Mouse (Mus musculus): ENCODE measurements at regions not wholly inside any gene's neighbourhood (a gene's known extent, or its start where the extent isn't known, plus 50 kb on each side); places are given as distances from the start of the nearest gene placed in this dataset.
"Not testable (repeated sequence)": the region's sequence is repeated elsewhere in the genome, so short reads cannot be mapped to it uniquely, and the experiment has no call there.

DNA sequence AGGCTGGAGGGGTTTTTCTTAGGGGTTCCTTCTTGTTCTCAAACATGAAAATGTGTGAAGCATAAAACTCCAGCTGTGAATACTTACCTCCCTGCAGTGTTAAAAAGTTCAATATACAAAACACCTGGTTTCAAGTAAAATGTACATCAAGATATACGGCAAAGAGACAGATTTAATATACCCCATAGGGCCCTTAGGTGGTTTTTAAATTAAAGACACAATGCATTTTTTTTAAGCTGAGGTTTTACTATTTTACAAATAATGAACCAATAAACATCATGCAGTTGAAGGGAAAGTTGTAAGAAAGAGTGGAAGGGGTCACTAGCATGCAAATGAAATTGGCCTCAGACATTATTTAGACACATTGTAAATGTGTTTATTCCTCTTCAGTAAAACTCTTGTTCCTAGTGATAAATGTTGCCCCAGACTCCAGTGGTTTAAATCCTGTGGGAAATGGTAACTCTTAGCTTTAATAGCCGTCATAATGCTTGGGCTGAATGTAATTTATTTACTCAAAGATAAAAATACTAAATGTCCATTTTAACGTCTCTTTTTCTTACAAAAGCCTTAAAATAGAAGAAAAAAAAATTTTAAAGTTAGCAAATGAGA lies 1337.9 kb downstream of the Efnb2 start:
- DNase-seq (ENCODE audit: low spot score in 2 of 2) = no peak

DNA sequence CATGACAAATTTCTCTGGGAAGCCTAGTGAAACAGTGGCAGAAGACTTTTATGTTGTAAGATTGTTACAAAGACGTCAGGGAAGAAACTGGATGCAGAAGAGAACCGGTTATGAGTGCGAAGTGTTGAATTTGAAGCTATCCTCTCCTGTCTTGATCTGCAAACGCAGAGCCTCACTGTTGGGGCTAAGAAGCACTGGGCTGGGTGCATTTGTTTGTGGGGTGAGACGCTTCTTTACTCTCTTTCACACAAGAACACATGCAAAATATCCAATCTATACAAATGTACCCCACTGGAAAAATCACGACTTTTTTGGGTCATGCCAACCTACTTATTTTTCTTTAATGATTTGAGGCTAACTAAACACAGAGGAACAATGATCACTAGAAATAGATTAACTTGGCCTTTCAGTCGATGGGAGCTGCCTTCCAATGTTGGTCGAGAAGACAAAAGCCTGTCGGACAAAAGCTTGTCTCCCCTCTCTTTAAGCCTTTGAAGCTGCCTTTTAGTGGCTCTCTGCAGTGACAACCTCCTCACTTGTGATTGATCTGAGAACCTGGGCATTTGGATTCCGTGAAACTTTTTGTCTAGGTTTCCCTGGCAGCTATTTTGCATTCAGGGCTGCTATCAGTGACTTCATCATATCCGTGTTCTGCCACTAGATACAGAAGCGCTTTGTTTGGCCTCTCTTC lies 1338.5 kb downstream of the Efnb2 start:
- DNase-seq (ENCODE audit: low spot score in 2 of 2) = no peak

DNA sequence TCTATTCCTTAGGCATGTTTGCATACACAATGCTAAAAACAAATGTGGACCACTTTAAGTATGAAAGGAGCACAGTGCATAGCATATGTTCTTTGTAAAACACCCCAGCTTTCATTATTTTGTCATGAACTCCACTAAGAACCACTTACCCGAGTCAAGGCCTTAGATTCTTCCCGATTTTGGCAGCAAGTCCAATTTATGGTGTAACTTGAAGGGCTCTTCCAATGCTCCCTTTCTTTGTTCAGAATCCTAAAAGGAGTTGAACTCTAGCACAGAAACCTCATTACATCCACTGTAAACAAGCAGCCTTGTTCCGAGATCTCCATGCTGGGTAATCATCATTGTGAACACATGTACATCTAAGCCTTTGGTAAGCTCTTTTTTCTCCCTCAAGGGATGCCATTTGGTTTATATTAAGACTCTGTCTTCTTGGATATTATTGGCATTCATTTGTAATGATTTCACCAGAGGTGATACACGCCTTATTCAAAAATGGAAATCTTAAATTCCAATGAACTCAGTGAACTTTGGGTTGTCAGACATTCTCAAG lies 1344.2 kb downstream of the Efnb2 start:
- DNase-seq (ENCODE audit: low spot score in 2 of 2) = no peak

DNA sequence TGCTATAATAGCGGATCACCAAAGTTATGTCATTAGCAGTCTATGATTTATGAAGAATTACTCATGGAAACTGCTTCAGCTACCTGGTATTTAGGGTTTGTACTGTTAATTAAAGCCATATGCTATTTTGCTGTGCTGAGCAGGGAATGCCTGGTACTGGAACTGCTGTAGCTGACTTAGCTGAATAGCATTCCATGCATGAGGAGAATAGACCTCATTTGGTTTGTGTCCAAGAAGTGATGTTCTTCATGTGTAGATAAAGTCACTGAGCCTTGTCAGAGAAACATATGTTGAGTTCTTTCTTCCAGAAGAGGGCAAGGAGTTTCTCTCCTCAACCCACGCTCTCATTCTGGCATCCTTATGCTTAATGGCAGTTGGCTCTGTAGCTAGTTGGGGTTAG lies 1351.8 kb downstream of the Efnb2 start:
- no peak for DNase-seq (ENCODE audit: low spot score in 2 of 2)

DNA sequence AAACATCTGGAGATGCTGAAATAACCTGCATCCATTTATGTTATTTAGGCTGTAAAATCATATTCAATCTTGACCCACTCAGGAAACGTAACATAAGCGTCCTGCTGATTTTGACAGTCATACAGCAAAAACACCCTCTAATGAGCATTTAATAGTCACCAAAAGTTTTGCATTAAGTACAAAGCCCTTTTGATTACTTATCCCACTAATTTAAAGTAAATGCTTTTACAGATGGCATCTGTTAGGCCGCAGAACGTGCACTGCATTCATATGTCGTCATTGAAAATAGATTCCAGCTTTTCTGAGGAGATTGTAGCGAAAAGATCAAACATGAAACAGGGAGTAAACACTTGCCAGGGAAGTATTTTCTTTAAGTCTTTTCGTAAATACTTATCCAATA lies 1371.7 kb downstream of the Efnb2 start:
- no peak for DNase-seq (ENCODE audit: low spot score in 2 of 2)

DNA sequence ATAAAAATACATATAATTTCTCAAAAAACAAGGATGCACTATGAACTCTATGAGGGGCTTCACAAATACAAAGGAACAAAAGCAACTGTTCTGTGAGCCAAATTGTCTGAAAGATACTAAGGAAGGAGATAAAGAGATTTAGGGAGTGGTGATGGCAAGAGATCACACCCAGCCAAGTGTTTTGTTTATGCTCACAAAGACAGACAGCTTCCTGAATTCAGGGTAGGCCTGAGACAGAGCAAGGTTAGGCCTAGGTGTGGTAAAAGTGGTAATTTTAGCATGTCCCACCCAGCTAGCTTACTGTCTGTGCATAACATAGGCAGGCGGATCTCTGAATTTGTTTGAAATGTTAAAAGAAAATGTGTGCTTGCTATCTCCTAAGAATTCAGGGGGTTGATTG lies 1374.5 kb downstream of the Efnb2 start:
- no peak for DNase-seq (ENCODE audit: low spot score in 2 of 2)

DNA sequence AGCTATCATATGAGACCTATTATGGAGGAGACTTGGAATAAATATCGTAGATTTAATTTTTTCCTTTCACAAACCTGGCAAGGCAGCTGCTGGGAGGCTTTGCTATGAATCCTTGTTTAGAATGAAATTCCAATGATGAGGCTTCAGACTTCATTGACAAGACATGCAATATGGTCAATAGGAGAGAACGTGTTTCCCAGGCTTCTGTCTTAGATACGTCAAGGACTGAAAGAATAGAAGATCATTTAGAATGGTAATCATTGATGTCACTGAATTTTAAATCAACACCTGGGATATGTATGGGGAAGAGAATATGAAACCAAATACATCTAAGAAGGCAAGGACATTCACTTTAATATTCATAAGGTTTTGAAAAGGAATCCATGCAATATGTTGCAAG lies 1393.6 kb downstream of the Efnb2 start:
- no peak for DNase-seq (ENCODE audit: low spot score in 2 of 2)

DNA sequence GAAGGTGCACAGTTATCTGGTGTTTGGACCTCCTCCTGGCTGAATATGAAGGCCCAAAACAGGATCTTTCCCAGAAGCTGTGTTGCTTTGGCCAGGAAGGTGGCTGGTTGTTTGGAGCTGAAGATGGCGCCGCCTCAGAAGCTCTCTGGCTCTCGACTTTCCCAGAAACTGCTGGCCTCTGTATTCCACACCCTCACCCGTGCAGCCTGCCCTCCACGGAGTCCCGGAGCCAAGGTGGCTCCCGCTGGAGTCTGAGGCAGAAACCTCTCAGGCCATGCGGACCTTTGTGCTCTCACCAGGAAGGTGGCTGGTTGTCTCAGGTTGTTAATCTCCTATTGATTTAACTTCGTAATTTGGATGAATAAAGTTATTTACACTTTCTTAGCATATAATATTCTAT lies 1406.7 kb downstream of the Efnb2 start:
- not testable (repeated sequence) for DNase-seq (ENCODE audit: low spot score in 2 of 2)

DNA sequence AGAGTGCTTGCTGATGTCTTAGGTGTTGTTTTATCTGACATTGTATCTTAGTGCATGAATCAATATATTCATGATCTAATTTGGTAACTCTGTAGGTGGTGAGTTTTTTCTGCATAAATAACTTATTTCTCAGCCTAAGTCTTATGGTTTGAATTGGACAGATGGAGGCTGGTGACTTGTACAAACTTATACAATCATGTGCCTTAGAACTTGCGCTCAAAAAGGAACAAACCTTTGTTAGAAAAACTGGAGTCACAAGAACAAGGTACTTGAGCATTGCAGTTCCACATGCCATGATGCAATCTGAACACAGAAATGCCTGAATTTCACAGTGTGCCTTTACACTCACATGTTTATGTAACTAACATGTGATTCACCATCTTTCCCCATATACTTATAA lies 1420.7 kb downstream of the Efnb2 start:
- DNase-seq (ENCODE audit: low spot score in 2 of 2) = peak in 1 of 2 experiments; percentile 7

DNA sequence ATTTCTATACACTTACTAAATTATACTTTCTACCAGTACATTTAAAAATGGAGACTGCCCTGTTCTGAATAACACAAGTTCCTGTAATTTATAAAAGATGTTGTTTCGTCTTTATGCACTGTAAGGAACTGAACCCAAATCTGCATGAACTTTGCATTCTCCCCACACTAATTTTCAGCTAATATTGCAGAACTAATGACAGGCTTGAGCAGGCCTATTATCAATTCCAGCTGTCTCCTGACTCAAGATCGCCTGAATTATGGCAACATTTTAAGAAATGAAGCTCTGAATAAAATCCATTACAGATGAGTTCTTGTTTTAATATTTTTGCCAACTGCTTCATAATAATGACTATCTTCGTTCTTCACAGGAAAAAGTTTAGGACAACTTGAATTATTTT lies 1427.0 kb downstream of the Efnb2 start:
- no peak for DNase-seq (ENCODE audit: low spot score in 2 of 2)

DNA sequence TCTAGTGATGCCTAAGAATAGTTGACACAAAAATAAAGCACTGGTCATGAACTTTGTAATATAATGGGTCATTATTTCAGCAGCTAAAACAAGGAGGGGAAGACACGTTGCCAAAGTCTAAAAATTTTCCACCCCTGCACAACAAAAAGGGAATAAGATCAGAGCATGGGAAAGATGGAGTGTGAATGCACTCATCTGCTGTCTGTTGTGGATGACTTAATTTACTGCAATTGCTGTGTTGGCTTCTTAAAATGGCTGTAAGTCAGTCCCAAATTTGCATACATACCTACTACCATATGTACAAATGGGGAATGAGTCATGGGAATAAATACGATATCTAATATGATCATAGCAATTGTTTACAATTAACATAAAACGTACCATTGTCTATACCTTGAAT lies 1441.7 kb downstream of the Efnb2 start:
- DNase-seq (ENCODE audit: low spot score in 2 of 2) = no peak

DNA sequence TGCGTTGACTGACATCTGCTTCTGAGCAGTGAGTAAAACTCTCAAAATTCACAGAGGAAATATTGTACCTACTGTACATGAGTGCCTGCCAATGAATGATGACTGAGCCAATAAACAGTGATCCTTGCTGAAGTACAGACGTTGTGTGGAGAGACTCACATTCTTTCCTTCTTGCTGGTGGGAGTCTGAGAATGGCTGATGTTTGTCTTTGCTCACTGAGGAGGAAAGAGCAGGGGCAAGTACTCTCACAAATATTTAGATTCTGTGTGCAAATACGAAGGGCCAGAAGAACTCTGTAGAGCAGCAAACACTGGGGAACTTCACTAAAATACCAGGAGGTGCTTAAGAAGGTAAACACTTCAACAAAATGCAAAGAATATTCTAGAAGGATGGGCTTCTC lies 1453.9 kb downstream of the Efnb2 start:
- DNase-seq (ENCODE audit: low spot score in 2 of 2) = no peak

DNA sequence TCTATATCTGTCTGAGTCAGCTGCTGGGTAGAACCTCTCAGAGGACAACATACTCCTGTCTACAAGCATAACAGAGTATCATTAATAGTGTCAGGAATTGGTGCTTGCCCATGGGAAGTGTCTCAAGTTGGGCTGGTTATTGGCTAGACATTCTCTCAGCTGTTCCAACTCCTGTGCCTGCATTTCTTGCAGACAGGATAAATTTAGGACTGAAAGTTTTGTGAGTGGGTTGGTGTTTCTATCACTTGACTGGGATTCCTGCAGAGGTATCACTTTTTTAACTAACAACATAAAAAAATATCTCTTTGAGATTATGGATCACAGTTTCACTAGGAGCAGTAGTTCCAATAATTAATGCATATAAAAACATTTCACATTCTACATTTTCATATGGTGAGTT lies 1454.4 kb downstream of the Efnb2 start:
- DNase-seq (ENCODE audit: low spot score in 2 of 2) = peak; percentile 23

DNA sequence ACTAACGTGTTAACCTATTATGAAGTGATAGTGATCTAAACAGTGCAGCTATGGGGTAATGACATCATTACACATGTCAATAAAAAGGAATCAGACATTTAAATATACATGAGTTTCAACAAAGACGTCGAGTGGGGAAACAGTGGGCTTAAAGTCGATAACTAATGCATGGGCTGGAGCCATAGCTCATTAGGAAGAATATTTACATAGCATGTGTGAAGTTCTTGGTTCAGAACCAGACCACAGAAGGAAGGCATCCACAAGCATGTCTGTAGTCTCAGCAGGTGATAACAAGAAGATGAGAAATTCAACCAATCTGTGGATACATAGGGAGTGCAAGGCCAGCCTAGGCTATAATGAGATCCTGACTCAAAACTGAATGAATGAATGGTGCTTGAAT lies 1456.0 kb downstream of the Efnb2 start:
- no peak for DNase-seq (ENCODE audit: low spot score in 2 of 2)

DNA sequence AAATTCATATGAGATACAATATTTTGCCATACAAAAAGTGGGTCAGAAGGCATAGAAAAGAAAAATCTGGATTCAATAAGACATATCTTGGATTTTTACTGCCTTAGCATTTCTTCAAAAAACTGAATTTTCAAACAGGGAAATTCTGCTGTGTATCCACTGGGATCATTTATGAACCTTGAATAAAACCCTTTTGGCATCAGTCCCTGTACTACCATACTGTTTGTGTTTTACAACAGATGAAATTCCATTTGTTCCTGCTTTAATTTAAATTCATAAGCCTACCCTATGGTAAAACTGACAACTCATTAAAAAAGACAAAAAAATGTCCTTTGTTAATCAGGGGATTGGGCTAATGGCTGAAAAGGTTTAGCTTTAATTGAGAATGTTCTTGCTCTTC lies 1470.3 kb downstream of the Efnb2 start:
- no peak for DNase-seq (ENCODE audit: low spot score in 2 of 2)

DNA sequence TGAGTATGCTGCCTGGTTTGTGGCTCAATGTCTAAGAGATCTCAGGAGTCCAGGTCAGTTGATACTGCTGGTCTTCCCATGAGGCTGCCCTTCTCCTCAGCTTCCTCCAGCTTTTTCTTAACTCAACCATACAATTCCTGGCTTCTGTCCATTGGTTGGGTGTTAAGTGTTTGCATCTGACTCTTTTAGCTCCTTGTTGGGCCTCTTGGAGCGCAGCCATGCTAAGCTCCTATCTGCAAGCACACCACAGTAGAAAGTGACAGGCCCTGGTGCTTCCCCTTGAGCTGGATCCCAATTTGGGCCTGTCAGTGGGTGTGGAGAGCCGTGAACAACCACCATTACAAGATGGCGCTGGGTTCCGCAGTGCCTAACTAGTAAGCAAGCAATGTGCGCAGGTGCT lies 1497.7 kb downstream of the Efnb2 start:
- no peak for DNase-seq (ENCODE audit: low spot score in 2 of 2)

DNA sequence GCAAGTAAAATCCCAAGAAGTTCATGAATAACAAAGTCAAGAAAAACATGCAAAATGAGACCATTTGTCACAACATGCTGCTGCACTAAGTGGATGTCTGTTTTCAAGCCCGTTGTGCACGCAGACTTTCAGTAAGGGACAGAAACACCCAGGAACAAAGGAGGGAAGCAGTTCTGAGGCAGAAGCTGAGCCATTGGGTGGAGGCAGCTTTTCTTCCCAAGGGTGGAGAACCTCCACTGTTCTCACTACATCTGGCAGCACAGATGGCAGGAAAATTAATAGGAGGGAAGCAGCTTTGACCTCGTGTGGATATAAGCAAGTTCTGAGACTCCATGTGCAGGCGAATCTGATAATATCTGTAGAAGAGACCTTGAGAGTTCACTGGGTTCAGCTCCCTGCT lies 1529.3 kb downstream of the Efnb2 start:
- DNase-seq (ENCODE audit: low spot score in 2 of 2) = peak in 1 of 2 experiments; percentile 1

DNA sequence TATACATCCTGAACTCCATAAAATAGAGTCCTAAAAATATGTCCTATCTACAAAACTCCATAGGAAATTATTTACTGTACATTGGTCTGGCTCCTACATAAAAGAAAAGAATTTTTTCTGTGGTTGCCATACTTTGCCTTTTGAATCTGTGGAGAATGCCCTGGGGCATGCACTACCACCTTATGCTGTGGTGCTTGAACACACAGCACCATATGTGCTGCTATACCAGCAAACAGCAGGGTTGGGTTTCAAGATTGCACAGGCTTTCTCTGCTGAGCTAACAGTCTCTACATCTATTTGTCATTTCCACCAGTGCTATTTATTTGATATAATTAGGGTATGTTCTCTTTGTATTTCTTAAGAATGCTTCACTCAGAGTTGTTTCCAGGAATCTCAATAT lies 1552.2 kb downstream of the Efnb2 start:
- DNase-seq (ENCODE audit: low spot score in 2 of 2) = no peak

DNA sequence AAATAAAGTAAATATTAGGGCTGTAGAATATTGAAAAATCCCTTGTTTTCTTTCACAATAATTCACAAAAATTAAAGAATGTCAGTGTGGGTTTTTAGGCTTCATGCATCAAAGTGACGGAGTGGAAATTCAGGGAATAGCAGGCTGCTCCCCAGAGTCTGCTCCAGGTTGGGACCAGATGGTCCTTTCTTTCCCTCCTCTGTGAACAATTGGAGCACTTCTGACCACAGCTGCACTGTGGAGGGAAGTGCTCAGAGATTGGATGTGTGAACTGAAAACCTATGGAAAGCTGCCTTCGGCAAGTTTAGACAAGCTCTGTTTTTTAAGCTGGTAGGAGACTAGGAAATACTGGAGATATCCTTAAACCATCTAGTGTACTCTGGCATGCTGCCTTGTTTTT lies 1563.5 kb downstream of the Efnb2 start:
- DNase-seq (ENCODE audit: low spot score in 2 of 2) = peak in 1 of 2 experiments; percentile 9

DNA sequence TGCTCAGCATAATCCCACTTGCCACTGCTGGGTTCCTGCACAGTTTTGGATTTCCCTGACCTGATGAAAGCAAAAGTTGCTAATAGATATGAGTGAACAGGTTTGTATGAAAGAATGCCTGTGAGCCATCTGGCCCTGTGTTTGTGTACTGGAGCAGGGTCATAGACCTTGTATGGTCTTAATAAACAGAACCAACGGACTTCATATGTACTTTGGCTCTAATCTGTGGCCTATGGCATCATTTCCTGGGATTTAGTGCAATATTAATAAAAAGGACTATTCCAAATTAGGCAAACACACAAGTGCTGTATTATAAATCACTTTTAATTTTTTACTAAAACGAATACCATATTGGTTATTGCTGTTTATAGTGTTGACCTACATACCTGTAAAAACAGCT lies 1568.2 kb downstream of the Efnb2 start:
- no peak for DNase-seq (ENCODE audit: low spot score in 2 of 2)

DNA sequence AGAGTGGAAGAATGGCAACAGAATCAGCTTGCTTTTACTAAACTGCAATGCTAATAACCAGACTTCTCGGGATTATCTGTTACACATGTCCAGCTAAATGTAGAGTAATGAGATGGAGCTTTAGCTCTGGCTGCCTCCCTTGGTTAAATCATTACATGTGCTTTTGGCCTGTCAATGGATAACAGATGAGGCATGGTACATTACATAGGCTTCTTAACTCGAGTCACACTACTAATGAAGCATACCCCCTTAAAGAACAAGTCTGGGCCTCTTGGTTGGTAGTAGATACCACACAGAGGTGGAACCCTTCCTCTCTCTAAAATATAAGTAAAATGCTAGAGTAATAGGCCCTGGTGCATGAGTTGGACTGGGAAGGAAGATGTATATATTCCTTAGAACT lies 1572.9 kb downstream of the Efnb2 start:
- DNase-seq (ENCODE audit: low spot score in 2 of 2) = no peak

DNA sequence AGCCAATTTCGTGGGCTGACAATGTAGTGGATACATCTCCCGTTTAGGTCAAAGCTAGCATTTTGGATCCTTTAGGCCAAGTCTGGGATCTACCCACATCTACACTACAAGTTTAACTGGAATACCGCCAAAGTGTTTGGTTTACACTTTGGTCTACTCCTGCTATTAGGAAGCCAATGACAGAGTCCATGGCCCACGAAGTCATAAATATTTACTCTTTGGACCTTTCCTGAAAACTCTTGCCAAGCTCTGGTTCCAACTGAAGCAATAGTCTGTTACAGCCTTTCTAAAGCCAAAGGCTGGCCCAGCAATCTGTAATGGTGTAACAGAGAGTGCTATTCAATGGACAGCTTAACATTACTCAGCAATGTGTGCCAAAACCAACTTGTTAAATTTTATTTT lies 1600.8 kb downstream of the Efnb2 start:
- no peak for DNase-seq (ENCODE audit: low spot score in 2 of 2)

DNA sequence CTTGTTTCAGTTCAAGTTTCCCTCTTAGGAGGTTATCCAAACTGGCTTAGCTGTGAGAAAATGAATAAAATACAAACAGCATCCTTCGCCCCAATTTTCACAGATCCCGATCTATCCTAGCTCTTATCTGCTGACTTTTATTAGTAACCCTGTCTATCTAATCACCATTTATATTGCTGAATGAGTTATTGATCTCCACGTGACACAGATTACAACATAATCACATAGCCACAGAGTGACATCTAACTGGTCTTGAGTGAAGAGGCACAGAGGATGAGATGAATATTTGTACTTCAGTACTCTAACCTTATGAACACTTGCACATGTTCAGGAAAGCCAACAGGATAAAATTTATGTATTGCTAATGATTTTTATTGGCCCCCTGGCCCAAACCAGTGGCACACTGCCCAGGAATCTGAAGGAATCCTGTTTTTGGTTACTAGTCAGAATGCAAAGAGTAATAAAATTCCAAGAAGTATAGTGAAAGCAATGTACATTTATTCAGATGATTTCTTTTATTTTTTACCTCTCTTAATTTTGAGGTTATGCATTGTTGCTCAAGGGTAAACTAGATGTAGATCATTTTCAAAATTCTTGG lies 1634.7 kb downstream of the Efnb2 start:
- no peak for DNase-seq (ENCODE audit: low spot score in 2 of 2)

Measured in left cerebral cortex, adult 9 months (tissue).